Mouse (Mus musculus): ENCODE results near the gene Slc7a10.

Slc7a10 gene

GRCm38 (mm10) chr7:35185889-35186569, at the start of gene Slc7a10:
Slc7a10 (plus strand) TSS chr7:35186385.
- DNase-seq, result peak in 1 of 2 experiments; percentile 27

- no peak for DNase-seq
Measured at GRCm38 (mm10) chr7:35137524-35137923, 48.7 kb upstream of the Slc7a10 start.

- DNase-seq, result no peak
Measured at GRCm38 (mm10) chr7:35138481-35138880, 47.7 kb upstream of the Slc7a10 start.

- no peak for DNase-seq
Measured at GRCm38 (mm10) chr7:35139880-35140279, 46.3 kb upstream of the Slc7a10 start.

- peak; percentile 25 for DNase-seq
Measured at GRCm38 (mm10) chr7:35141519-35141918, 44.7 kb upstream of the Slc7a10 start.

GRCm38 (mm10) chr7:35142522-35142921, 43.7 kb upstream of the Slc7a10 start:
- DNase-seq, result no peak

GRCm38 (mm10) chr7:35143864-35144618, 42.1 kb upstream of the Slc7a10 start:
- no peak for DNase-seq

- no peak for DNase-seq
Measured at GRCm38 (mm10) chr7:35145068-35145467, 41.1 kb upstream of the Slc7a10 start.

- DNase-seq, result peak; percentile 24 to 40
Measured at GRCm38 (mm10) chr7:35146269-35146668, 39.9 kb upstream of the Slc7a10 start.

GRCm38 (mm10) chr7:35149616-35150433, 36.4 kb upstream of the Slc7a10 start:
- DNase-seq, result no peak

- DNase-seq, result no peak
Measured at GRCm38 (mm10) chr7:35150860-35151259, 35.3 kb upstream of the Slc7a10 start.

- DNase-seq, result no peak
Measured at GRCm38 (mm10) chr7:35154449-35154848, 31.7 kb upstream of the Slc7a10 start.

GRCm38 (mm10) chr7:35156561-35157477, 29.4 kb upstream of the Slc7a10 start:
- no peak for DNase-seq

- no peak for DNase-seq
Measured at GRCm38 (mm10) chr7:35157512-35157911, 28.7 kb upstream of the Slc7a10 start.

GRCm38 (mm10) chr7:35162443-35162842, 23.7 kb upstream of the Slc7a10 start:
- DNase-seq, result no peak

- no peak for DNase-seq
Measured at GRCm38 (mm10) chr7:35163600-35163999, 22.6 kb upstream of the Slc7a10 start.

GRCm38 (mm10) chr7:35164131-35164530, 22.1 kb upstream of the Slc7a10 start:
- no peak for DNase-seq

GRCm38 (mm10) chr7:35166988-35167387, 19.2 kb upstream of the Slc7a10 start:
- no peak for DNase-seq

GRCm38 (mm10) chr7:35167925-35168324, 18.3 kb upstream of the Slc7a10 start:
- DNase-seq, result no peak

- DNase-seq, result peak; percentile 93 to 97
Measured at GRCm38 (mm10) chr7:35169341-35169740, 16.8 kb upstream of the Slc7a10 start.

- peak; percentile 88 to 94 for DNase-seq
Measured at GRCm38 (mm10) chr7:35171867-35172382, 14.3 kb upstream of the Slc7a10 start.

GRCm38 (mm10) chr7:35172519-35172918, 13.7 kb upstream of the Slc7a10 start:
- no peak for DNase-seq
